Mouse (Mus musculus) limb, embryonic 11.5 days (tissue): ENCODE measurements around the gene Ptma. TPM values are rescaled to one million over a fixed set of nuclear protein-coding genes. Genes with fewer than 3 reads are reported as not detected.
A peak's percentile ranks its signal among the peaks of the same experiment; 100 is the strongest.

Source experiments
- ATAC-seq: fragments of 200-750 bp; cut with Nextera tagmentation; 2 replicates; pipeline ENCODE4 v1.8.0; 2017; ENCODE audit warnings: low read depth; ENCODE audit not compliant: insufficient number of reproducible peaks, low FRiP score, low TSS enrichment
- DNase-seq: peaks from one replicate; pipeline ENCODE4 v3.0.0-alpha.2; 2015; ENCODE audit warnings: low spot score
- H3K27ac ChIP-seq: fragments of 300-500 bp; sonication (generic); replicated peaks from 2 replicates; pipeline ENCODE4 v1.5.1; 2014; ENCODE audit warnings: low read depth, mild to moderate bottlenecking, low read length
- H3K27me3 ChIP-seq: fragments of 300-500 bp; sonication (generic); 2 replicates; pipeline ENCODE4 v1.6.1; 2014; ENCODE audit warnings: mild to moderate bottlenecking, low read length, mixed read lengths; ENCODE audit not compliant: control insufficient read depth, insufficient read depth
- H3K36me3 ChIP-seq: fragments of 300-500 bp; sonication (generic); 2 replicates; pipeline ENCODE4 v1.6.1; 2014; ENCODE audit warnings: mild to moderate bottlenecking, low read length, moderate library complexity, mixed read lengths; ENCODE audit not compliant: control insufficient read depth, insufficient read depth
- H3K4me1 ChIP-seq: fragments of 300-500 bp; sonication (generic); 2 replicates; pipeline ENCODE4 v1.6.1; 2014; ENCODE audit warnings: low read length, mixed read lengths; ENCODE audit not compliant: control insufficient read depth, insufficient read depth
- H3K4me2 ChIP-seq: fragments of 300-500 bp; sonication (generic); 2 replicates; pipeline ENCODE4 v1.6.1; 2014; ENCODE audit warnings: low read depth, mild to moderate bottlenecking, moderate library complexity; ENCODE audit not compliant: severe bottlenecking
- H3K4me3 ChIP-seq: fragments of 300-500 bp; sonication (generic); 2 replicates; pipeline ENCODE4 v1.5.1; 2014; ENCODE audit warnings: low read depth, low read length
- H3K9ac ChIP-seq: fragments of 300-500 bp; sonication (generic); 2 replicates; pipeline ENCODE4 v1.6.1; 2014; ENCODE audit warnings: mild to moderate bottlenecking, low read length
- H3K9me3 ChIP-seq: fragments of 300-500 bp; sonication (generic); 2 replicates; pipeline ENCODE4 v1.6.1; 2016; ENCODE audit warnings: low read length; ENCODE audit not compliant: control insufficient read depth
- WGBS: fragments of 180-500 bp; shearing (Covaris S2); extraction: QIAGEN DNeasy Blood & Tissue Kit; methylation state at CpG from one replicate; pipeline ENCODE4 v1.1.7; 2014; 5-methylcytosine and 5-hydroxymethylcytosine counted together
- polyA plus RNA-seq: library from polyadenylated mRNA; unstranded; fragments of >200 nt; fragmentation: Nextera tagmentation; extraction: Ambion mirVana; gene quantifications from 2 replicates; pipeline ENCODE4 v1.2.1, GENCODE M21; 2014

Gene Ptma
- polyA plus RNA-seq, 1 experiment from 2014 or later, result 4,506 TPM

- DNase-seq (no peak), ATAC-seq (no peak)
- Histone ChIP-seq H3K27ac (no peak overlapping the region), H3K4me2 (no peak overlapping the region), H3K4me3 (no peak overlapping the region), H3K36me3 (no peaks in the 10 kb centered on the region), H3K27me3 (no peaks in the 10 kb centered on the region), H3K9ac (no peak overlapping the region), H3K9me3 (no peaks in the 10 kb centered on the region), H3K4me1 (peaks cover 9% of the 10 kb centered on the region; the same call in 1 of the 2 replicates)
- 96% methylated on average over 3 of the region's 3 CpGs for WGBS
These were observed 35.8 kb upstream of the Ptma start for GRCm38 (mm10) chr1:86490697-86491096.

DNA sequence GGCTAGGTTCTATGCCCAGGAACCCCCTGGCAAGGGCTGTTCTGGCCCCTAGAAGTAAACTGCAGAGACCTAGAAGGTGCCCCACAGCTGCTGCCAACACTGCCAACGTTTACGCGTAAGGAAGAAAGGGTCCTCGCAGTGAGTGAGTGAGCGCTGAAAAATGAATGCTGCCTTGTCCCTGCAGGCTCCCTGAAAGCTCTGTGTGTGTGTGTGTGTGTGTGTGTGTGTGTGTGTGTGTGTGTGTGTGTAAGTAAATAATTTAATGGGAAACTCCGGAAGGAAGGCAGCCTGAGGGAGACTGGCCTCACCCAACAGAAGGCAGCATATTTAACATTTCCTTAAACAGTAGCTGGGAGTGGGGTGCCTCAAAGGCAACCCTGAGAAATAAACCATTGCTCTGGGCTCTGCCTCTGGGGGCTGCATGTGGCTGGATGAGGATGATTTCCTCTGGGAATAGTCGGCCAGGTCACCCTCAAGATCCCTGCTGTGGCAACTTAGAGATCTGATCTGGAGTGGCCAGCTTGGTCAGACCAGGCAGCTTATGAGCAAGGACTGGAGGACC, 34.9 kb upstream of the Ptma start:
- Histone ChIP-seq H3K4me2 (no peak overlapping the region), H3K27ac (peak overlapping the region; percentile 45; the same call in 1 of the 2 replicates), H3K4me3 (no peak overlapping the region), H3K36me3 (no peaks in the 10 kb centered on the region), H3K27me3 (no peaks in the 10 kb centered on the region), H3K9me3 (no peaks in the 10 kb centered on the region), H3K9ac (no peak overlapping the region), H3K4me1 (peaks cover 9% of the 10 kb centered on the region; the same call in 1 of the 2 replicates)
- ATAC-seq, result no peak
- DNase-seq, result no peak
- 78% methylated on average over 7 of the region's 7 CpGs for WGBS

GRCm38 (mm10) chr1:86492095-86493070, 34.1 kb upstream of the Ptma start:
- no peaks in the 10 kb centered on the region for H3K36me3 ChIP-seq
- WGBS, result 76% methylated on average over 9 of the region's 9 CpGs
- no peak overlapping the region for H3K4me2 ChIP-seq
- DNase-seq, result no peak
- H3K9ac ChIP-seq, result no peak overlapping the region
- H3K27ac ChIP-seq, result no peak overlapping the region; the same call in 1 of the 2 replicates
- H3K4me1 ChIP-seq, result peaks cover 9% of the 10 kb centered on the region; the same call in 1 of the 2 replicates
- no peak overlapping the region for H3K4me3 ChIP-seq
- H3K27me3 ChIP-seq, result no peaks in the 10 kb centered on the region
- no peak for ATAC-seq
- H3K9me3 ChIP-seq, result no peaks in the 10 kb centered on the region

DNA sequence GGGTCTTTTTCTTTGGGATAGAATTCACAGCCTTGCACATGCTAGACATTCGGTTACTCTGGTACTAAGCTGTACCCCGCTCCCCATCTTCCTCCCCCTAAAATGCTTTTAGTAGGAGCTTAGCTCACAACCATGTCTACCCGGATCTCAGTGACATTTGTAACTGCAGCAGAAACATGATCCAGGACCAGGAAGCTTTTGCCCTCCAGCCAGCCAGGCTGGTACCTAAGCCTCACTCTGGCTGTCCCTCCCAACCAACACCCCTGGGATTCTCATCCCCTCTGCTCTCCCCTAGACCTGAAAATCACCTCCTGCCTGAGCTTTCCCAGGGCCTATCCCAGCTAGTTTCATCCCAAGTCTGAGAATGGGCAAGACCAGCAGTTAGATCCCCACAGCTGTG, 32.7 kb upstream of the Ptma start:
- WGBS, result 82% methylated on average over 3 of the region's 3 CpGs
- DNase-seq (no peak), ATAC-seq (no peak)
- no peak overlapping the region for H3K27ac ChIP-seq
- no peak overlapping the region; the same call in 1 of the 2 replicates for H3K9ac ChIP-seq
- no peaks in the 10 kb centered on the region for H3K36me3 ChIP-seq
- H3K9me3 ChIP-seq, result no peaks in the 10 kb centered on the region
- H3K4me2 ChIP-seq, result no peak overlapping the region
- H3K4me3 ChIP-seq, result no peak overlapping the region
- H3K4me1 ChIP-seq, result peaks cover 9% of the 10 kb centered on the region; the same call in 1 of the 2 replicates
- no peaks in the 10 kb centered on the region for H3K27me3 ChIP-seq

DNA sequence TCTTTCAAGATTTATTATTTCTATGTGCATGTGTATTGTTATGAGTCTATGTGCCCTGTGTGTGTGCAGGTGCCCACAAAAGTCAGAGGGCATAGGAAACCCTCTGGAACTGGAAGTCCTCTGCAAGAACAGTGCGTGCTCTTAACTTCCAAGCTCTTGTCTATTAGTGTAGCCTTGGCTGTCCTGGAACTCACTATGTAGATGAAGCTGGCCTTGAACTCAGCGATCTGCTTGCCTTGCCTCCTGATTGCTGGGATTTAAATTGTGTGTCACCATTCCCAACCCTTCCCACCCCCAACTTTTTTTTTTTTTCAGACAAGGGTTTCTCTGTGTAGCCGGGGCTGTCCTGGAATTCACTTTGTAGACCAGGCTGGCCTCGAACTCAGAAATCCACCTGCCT, 30.2 kb upstream of the Ptma start:
- H3K36me3 ChIP-seq, result no peaks in the 10 kb centered on the region
- H3K27me3 ChIP-seq, result no peaks in the 10 kb centered on the region
- H3K9me3 ChIP-seq, result no peaks in the 10 kb centered on the region
- WGBS, result 96% methylated on average over 4 of the region's 4 CpGs
- H3K9ac ChIP-seq, result no peak overlapping the region
- no peak for ATAC-seq
- H3K4me3 ChIP-seq, result no peak overlapping the region
- no peak overlapping the region for H3K27ac ChIP-seq
- no peak for DNase-seq
- H3K4me2 ChIP-seq, result no peak overlapping the region
- H3K4me1 ChIP-seq, result peaks cover 12% of the 10 kb centered on the region

GRCm38 (mm10) chr1:86497361-86497760, 29.2 kb upstream of the Ptma start:
- H3K36me3 ChIP-seq, result no peaks in the 10 kb centered on the region
- WGBS, result 88% methylated on average over 5 of the region's 5 CpGs
- no peaks in the 10 kb centered on the region for H3K27me3 ChIP-seq
- H3K4me1 ChIP-seq, result peaks cover 10% of the 10 kb centered on the region
- no peak overlapping the region for H3K4me2 ChIP-seq
- no peak overlapping the region for H3K27ac ChIP-seq
- no peaks in the 10 kb centered on the region for H3K9me3 ChIP-seq
- no peak overlapping the region; the same call in 1 of the 2 replicates for H3K9ac ChIP-seq
- ATAC-seq (no peak), DNase-seq (no peak)
- H3K4me3 ChIP-seq, result no peak overlapping the region

DNA sequence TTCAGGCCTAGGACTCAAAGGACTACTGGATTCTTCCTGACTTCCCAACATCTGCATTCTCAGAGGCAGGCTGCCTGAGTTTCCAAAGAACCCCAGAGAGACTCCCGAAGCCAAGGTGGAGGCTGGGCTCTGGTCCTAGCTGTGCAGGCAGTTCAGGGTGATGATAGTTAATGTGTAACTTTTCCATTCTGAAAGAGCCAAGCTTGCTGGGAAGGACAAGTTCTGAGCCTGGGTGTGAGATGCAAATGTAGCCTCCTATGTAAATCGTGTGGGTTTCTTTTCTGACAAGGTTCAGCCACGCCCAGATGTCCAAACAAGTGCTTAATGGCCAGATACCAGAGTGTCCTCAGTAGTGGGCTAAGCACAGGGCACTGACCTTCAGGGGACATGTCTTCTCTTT, 28.5 kb upstream of the Ptma start:
- Histone ChIP-seq H3K9me3 (no peaks in the 10 kb centered on the region), H3K36me3 (no peaks in the 10 kb centered on the region), H3K9ac (no peak overlapping the region; the same call in 1 of the 2 replicates), H3K27me3 (no peaks in the 10 kb centered on the region), H3K27ac (no peak overlapping the region), H3K4me1 (peaks cover 15% of the 10 kb centered on the region), H3K4me3 (no peak overlapping the region), H3K4me2 (no peak overlapping the region)
- WGBS, result 51% methylated on average over 3 of the region's 3 CpGs
- ATAC-seq (no peak), DNase-seq (no peak)

GRCm38 (mm10) chr1:86498611-86499010, 27.9 kb upstream of the Ptma start:
- no peak overlapping the region for H3K9ac ChIP-seq
- H3K9me3 ChIP-seq, result no peaks in the 10 kb centered on the region
- 63% methylated on average over 1 of the region's 1 CpGs for WGBS
- no peak for DNase-seq
- no peaks in the 10 kb centered on the region for H3K27me3 ChIP-seq
- H3K4me2 ChIP-seq, result no peak overlapping the region
- no peak overlapping the region for H3K4me3 ChIP-seq
- no peak for ATAC-seq
- no peaks in the 10 kb centered on the region for H3K36me3 ChIP-seq
- H3K4me1 ChIP-seq, result peaks cover 20% of the 10 kb centered on the region
- H3K27ac ChIP-seq, result no peak overlapping the region
